Mouse (Mus musculus) liver (tissue): ENCODE measurements at regions not wholly inside any gene's neighbourhood (a gene's known extent, or its start where the extent isn't known, plus 50 kb on each side); places are given as distances from the start of the nearest gene placed in this dataset.

ENCODE experiments used
- DNase-seq: peaks from one replicate; pipeline ENCODE4 v3.0.0-alpha.2; 2020; ENCODE audit warnings: mixed read lengths

DNA sequence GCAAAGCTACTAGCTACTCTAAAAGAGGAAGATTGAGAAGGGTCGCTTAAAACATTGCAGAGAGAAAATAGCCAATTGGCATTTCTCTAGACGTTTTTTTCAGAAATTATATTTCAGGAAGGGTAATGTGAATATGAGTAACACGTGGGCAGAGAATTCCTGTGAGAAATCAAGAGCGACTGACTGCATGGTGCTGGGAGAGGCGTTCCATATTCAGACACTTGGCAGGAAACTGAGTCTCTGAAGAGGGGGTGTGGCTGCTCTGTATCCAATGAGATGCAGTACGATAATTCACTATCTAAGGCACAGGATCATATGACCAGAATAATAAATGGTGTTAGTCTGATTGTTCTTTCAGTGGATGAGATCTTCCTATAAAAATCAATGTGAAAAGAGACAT lies 252.5 kb downstream of the Pcdh18 start:
- no peak for DNase-seq

DNA sequence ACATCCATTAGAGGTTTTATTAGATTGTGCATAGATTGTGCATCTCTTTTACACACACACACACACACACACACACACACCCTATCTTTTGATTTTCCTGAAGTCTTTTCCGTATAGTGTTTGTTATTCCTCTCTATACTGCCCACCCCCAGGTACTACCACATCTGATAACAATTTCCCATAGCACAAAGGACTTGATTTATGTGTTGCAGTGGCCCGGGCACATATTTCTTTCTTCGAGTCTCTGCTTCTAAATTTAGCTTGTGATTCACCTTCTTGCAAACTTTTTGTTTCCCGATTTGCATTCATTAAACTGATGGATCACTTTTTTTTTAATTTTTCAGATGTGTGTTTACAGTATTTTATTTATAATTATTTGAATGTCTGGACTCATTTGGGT lies 254.8 kb downstream of the Pcdh18 start:
- DNase-seq = no peak

DNA sequence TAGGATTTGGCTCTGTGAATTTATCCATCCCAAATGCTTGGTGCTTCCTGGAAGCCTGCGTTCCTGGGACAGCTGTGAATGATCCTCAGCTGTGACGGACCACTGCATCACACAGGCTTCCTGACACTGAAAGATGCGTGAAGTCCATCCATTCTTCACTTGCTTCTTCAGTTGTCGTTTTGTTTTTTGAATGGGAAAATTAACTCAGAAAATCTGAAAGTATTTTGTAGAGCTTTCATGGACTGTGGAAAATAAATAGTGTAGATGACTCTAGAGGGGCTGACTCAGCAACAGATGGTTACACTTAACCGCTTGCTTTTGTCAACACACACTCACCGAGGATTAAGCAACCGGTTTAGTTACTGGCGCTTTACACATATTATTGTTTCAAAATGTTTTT lies 272.0 kb downstream of the Pcdh18 start:
- no peak for DNase-seq
